Mouse (Mus musculus) CH12.LX (cell line): ENCODE measurements at regions not wholly inside any gene's neighbourhood (a gene's known extent, or its start where the extent isn't known, plus 50 kb on each side); places are given as distances from the start of the nearest gene placed in this dataset.

Source experiments
- DNase-seq: peaks from one replicate; pipeline ENCODE4 v3.0.0-alpha.2; 2013; ENCODE audit errors: extremely low read depth
- H3K27ac ChIP-seq: 2 replicates; pipeline ENCODE4 v1.5.1; 2012; ENCODE audit warnings: low read depth, mild to moderate bottlenecking, control low read depth, moderate library complexity; ENCODE audit not compliant: insufficient read depth
- H3K27me3 ChIP-seq: replicated peaks from 2 replicates; pipeline ENCODE3; 2012; ENCODE audit warnings: inconsistent platforms
- H3K36me3 ChIP-seq, 2 experiments: replicated peaks in 1 of 2; 2 replicates each; pipeline versions ENCODE3 to v1.6.1; 2012; ENCODE audit warnings: inconsistent platforms in 1 of 2, low read length in 1 of 2, mild to moderate bottlenecking in 1 of 2, mixed read lengths in 1 of 2, moderate library complexity in 1 of 2; ENCODE audit not compliant: control insufficient read depth in 1 of 2, insufficient read depth in 1 of 2
- H3K4me1 ChIP-seq, 2 experiments: 2 replicates each; pipeline ENCODE4 v1.6.1; 2012; ENCODE audit warnings: inconsistent platforms in 1 of 2, moderate library complexity in 1 of 2; ENCODE audit not compliant: insufficient read depth in 2 of 2, control insufficient read depth in 1 of 2
- H3K4me2 ChIP-seq: 2 replicates; pipeline ENCODE4 v1.6.1; 2012; ENCODE audit warnings: low read depth, mild to moderate bottlenecking, control low read depth; ENCODE audit not compliant: poor library complexity, insufficient read depth, severe bottlenecking
- H3K4me3 ChIP-seq, 3 experiments: fragments of 150-350 bp in 1 of 3; sonication (generic) in 1 of 3; replicated peaks in 1 of 3; 2 replicates each; pipeline versions ENCODE3 to v1.5.1; 2011 to 2012; ENCODE audit warnings: low read depth in 2 of 3, low read length in 2 of 3, mild to moderate bottlenecking in 2 of 3, moderate library complexity in 2 of 3, control low read depth in 1 of 3, improper control_type of control experiment in 1 of 3, inconsistent platforms in 1 of 3, mixed read lengths in 1 of 3; ENCODE audit not compliant: poor library complexity in 1 of 3
- H3K79me2 ChIP-seq: replicated peaks from 2 replicates; pipeline ENCODE4 v1.6.1; 2012; ENCODE audit warnings: mild to moderate bottlenecking, moderate library complexity; ENCODE audit not compliant: control insufficient read depth, poor library complexity, insufficient read depth, severe bottlenecking; ENCODE audit errors: extremely low read depth
- H3K9ac ChIP-seq: 2 replicates; pipeline ENCODE4 v1.6.1; 2012; ENCODE audit warnings: low read depth, mild to moderate bottlenecking, control low read depth, moderate library complexity; ENCODE audit not compliant: insufficient read depth
- H3K9me3 ChIP-seq: replicated peaks from 2 replicates; pipeline ENCODE3; 2012; ENCODE audit warnings: low read length, inconsistent platforms, mixed read lengths
- BHLHE40 ChIP-seq: IDR thresholded peaks from 2 replicates; pipeline ENCODE4 v1.6.1; 2011; ENCODE audit warnings: mild to moderate bottlenecking, low read depth, low read length, improper control_type of control experiment
- CHD1 ChIP-seq: IDR thresholded peaks from 2 replicates; pipeline ENCODE4 v1.6.1; 2012; ENCODE audit warnings: low read depth, low read length, improper control_type of control experiment, inconsistent platforms
- E2F4 ChIP-seq: IDR thresholded peaks from 2 replicates; pipeline ENCODE4 v1.6.1; 2011; ENCODE audit warnings: low read depth, low read length, improper control_type of control experiment; ENCODE audit not compliant: insufficient replicate concordance
- ELF1 ChIP-seq: IDR thresholded peaks from 2 replicates; pipeline ENCODE4 v1.6.1; 2014; ENCODE audit warnings: low read depth, mild to moderate bottlenecking, inconsistent platforms, low read length, improper control_type of control experiment
- EP300 ChIP-seq: IDR thresholded peaks from 2 replicates; pipeline ENCODE4 v1.6.1; 2011; ENCODE audit warnings: low read length, improper control_type of control experiment
- JUN ChIP-seq: IDR thresholded peaks from 2 replicates; pipeline ENCODE4 v1.6.1; 2011; ENCODE audit warnings: low read depth, mild to moderate bottlenecking, low read length, improper control_type of control experiment, moderate library complexity; ENCODE audit not compliant: insufficient read depth
- JUND ChIP-seq: conservative IDR thresholded peaks from 2 replicates; pipeline ENCODE4 v1.6.1; 2011; ENCODE audit warnings: low read depth, low read length, improper control_type of control experiment
- KAT2A ChIP-seq: IDR thresholded peaks from 2 replicates; pipeline ENCODE4 v1.6.1; 2012; ENCODE audit warnings: low read length, improper control_type of control experiment, inconsistent platforms; ENCODE audit not compliant: insufficient replicate concordance
- MAX ChIP-seq: IDR thresholded peaks from 2 replicates; pipeline ENCODE4 v1.6.1; 2011; ENCODE audit warnings: low read length, improper control_type of control experiment
- MXI1 ChIP-seq: IDR thresholded peaks from 2 replicates; pipeline ENCODE4 v1.6.1; 2011; ENCODE audit warnings: mild to moderate bottlenecking, low read depth, low read length, improper control_type of control experiment
- NRF1 ChIP-seq: IDR thresholded peaks from 2 replicates; pipeline ENCODE4 v1.6.1; 2014; ENCODE audit warnings: low read depth, mild to moderate bottlenecking, inconsistent platforms, low read length, improper control_type of control experiment, moderate library complexity
- PAX5 ChIP-seq: IDR thresholded peaks from 2 replicates; pipeline ENCODE4 v1.6.1; 2012; ENCODE audit warnings: low read length, inconsistent platforms, mixed read lengths
- SMC3 ChIP-seq: IDR thresholded peaks from 2 replicates; pipeline ENCODE4 v1.6.1; 2011; ENCODE audit warnings: low read depth, low read length, improper control_type of control experiment
- UBTF ChIP-seq: IDR thresholded peaks from 2 replicates; pipeline ENCODE4 v1.6.1; 2012; ENCODE audit warnings: low read depth, mild to moderate bottlenecking, inconsistent platforms, low read length, improper control_type of control experiment, moderate library complexity
- USF1 ChIP-seq: IDR thresholded peaks from 2 replicates; pipeline ENCODE4 v1.6.1; 2014; ENCODE audit warnings: low read depth, mild to moderate bottlenecking, inconsistent platforms, low read length, improper control_type of control experiment
- ZC3H11A ChIP-seq: IDR thresholded peaks from 2 replicates; pipeline ENCODE4 v1.6.1; 2012; ENCODE audit warnings: low read depth, mild to moderate bottlenecking, inconsistent platforms, low read length, improper control_type of control experiment
- ZNF384 ChIP-seq: IDR thresholded peaks from 2 replicates; pipeline ENCODE4 v1.6.1; 2012; ENCODE audit warnings: low read depth, low read length, improper control_type of control experiment, inconsistent platforms
- dilution Hi-C: fragments of 300-500 bp; cut with MboI; formaldehyde crosslinking; loops from 2 replicates; pipeline ENCODE4 v1.14.3; 2020; ENCODE audit warnings: low sequenced_read_pairs; ENCODE audit not compliant: extremely low pct_unique_long_range_greater_than_20kb, extremely low pct_ligation_motif_present
- in situ Hi-C: fragments of 300-500 bp; cut with MboI; formaldehyde crosslinking; loops from 3 replicates; pipeline ENCODE4 v1.14.3; 2019; ENCODE audit warnings: low sequenced_read_pairs, low pct_ligation_motif_present, low pct_unique_long_range_greater_than_20kb, mixed read lengths

DNA sequence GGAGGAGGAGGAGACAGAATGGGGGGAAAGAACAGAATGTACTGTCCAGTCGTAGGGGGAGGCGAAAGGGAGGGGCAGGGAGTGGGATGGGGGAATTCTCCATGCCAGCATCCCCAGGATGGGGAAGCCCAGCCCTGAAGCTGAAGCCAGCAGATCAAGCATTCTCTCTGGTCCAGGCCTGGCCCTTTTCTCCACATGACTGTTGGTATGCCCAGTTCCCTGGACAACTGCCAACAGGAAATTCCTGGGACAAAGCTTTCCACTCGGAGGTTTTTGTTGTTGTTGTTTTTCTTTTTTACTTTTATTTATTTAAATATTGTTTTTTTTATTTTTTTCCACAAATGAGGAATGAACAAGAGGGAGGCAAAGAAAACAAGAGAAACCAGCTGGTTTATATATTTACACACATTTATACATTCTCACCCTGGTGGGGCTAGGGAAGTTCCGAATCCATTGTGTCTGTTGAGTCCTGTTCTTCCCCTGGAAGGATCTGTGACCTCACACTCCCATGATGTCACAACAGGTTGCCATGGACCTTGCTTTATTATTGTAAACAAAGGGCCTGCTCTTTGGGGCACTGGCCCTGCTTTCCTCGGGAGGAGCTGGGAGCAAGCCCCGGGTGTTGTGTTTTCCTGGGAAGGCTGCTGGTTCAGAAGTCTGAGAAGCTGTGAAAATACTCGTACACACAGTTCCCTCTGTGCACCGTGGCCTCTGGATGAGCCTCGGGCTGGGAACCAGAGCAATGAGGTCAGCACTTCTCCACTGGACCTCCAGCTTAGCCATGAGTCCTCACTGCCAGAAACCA is 135.5 kb upstream of the Med13l start (continued):
- TF ChIP-seq EP300 = no peak

DNA sequence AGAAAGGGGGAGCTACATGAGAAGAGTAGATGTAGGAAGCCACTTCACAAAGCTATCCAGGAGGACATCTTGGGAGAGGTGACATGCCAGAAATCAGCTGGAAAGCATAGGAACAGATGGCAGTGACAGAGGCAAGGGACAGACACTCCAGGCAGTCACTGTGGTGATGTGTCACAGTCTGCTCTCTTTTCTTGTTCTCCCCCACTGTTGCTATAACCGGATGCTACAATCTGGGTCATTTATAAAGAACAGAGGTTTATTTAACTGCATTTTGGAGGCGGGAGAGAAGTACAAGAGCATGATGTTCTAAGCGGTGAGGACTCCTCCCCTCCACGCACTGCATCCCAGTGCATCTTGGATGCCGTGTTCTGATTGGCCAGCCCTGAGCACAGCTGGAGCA is 133.8 kb upstream of the Med13l start:
- H3K9me3 ChIP-seq = peaks cover 10% of the 10 kb centered on the region
- in situ Hi-C loops (no loop called here), dilution Hi-C loops (no loop called here)
- H3K27me3 ChIP-seq = peaks cover 2% of the 10 kb centered on the region
- no peak overlapping the region for H3K4me3 ChIP-seq
- no peak overlapping the region for H3K27ac ChIP-seq
- no peak overlapping the region for H3K4me2 ChIP-seq
- H3K36me3 ChIP-seq = no peaks in the 10 kb centered on the region
- TF ChIP-seq SMC3 (no peak), E2F4 (no peak), UBTF (no peak), KAT2A (no peak), MAX (no peak), MXI1 (no peak), ZNF384 (no peak), JUND (no peak), JUN (no peak), ELF1 (no peak), USF1 (no peak), PAX5 (no peak), BHLHE40 (no peak), ZC3H11A (no peak), CHD1 (no peak)
- no peak overlapping the region for H3K9ac ChIP-seq
- no peaks in the 10 kb centered on the region for H3K79me2 ChIP-seq
- H3K4me1 ChIP-seq = peaks cover 9 to 32% of the 10 kb centered on the region in 2 experiments; a peak in 3 of 4 replicates
- DNase-seq = no peak

DNA sequence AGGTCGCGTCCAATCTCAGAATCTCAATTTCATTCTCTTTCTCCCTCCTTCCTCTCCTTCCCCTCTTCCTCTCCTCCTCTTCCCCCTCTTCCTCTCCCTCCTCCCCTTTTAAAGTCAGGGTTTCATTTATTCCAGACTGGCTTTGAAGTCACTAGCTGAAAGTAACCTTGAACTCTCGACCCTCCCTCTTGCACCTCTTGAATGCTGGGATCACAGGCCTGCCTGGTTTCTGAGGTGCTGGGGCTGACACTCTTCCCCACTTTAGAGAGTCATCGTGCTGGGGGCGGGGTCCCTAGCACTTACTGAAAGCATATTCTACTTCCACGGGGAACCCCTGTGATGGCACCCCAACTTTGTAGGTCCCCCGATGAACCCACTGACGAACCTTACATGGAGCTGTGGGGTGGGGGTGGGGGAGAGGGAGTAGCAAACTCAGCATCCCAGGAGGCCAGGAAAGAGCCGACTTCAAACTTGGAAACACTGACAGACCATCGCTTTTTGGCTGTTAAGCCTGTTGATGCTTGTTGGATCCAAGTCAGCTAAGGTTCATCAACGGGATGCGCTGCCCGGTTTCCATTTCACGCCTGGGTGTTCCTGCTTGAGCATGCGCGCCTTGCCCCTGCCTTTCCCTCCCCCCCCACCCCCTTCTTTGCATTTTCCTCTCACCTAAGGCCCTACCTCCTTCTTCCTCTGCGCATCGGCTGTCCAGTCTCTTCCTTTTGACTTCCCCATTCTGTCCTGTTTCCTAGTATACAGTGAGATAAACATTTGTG is 132.0 kb upstream of the Med13l start:
- TF ChIP-seq MAX (no peak), NRF1 (peak; percentile 74)
- dilution Hi-C loops = no loop called here

More for the DNA sequence above, 132.0 kb upstream of the Med13l start:
- Histone ChIP-seq H3K27ac (no peak overlapping the region), H3K9me3 (peaks cover 10% of the 10 kb centered on the region), H3K79me2 (no peaks in the 10 kb centered on the region), H3K4me2 (no peak overlapping the region), H3K9ac (no peak overlapping the region), H3K4me1 (peaks cover 3 to 13% of the 10 kb centered on the region in 2 experiments; a peak in 3 of 4 replicates), H3K27me3 (peaks cover 2% of the 10 kb centered on the region), H3K36me3 (no peaks in the 10 kb centered on the region), H3K4me3 (no peak overlapping the region)
- DNase-seq = no peak
- in situ Hi-C loops = no loop called here
